Mouse (Mus musculus) urinary bladder, adult 18-20 months (tissue): ENCODE measurements at regions not wholly inside any gene's neighbourhood (a gene's known extent, or its start where the extent isn't known, plus 50 kb on each side); places are given as distances from the start of the nearest gene placed in this dataset.

Experiments
- DNase-seq, 2 experiments: peaks; one replicate each; pipeline ENCODE4 v3.0.0; 2022; ENCODE audit warnings: low spot score in 2 of 2, mixed read lengths in 2 of 2

- DNase-seq, result no peak
These were observed 337.2 kb upstream of the Noct start for GRCm38 (mm10) chr3:50887002-50887401.

- no peak for DNase-seq
These were observed 335.6 kb upstream of the Noct start for GRCm38 (mm10) chr3:50888571-50889210.

GRCm38 (mm10) chr3:50890537-50890936 lies 333.7 kb upstream of the Noct start:
- no peak for DNase-seq

- no peak for DNase-seq
These were observed 326.1 kb upstream of the Noct start for GRCm38 (mm10) chr3:50898179-50898578.

- DNase-seq, result no peak
These were observed 324.4 kb upstream of the Noct start for GRCm38 (mm10) chr3:50899830-50900350.

- DNase-seq, result no peak
These were observed 323.7 kb upstream of the Noct start for GRCm38 (mm10) chr3:50900566-50900965.

GRCm38 (mm10) chr3:50901321-50901720 lies 322.9 kb upstream of the Noct start:
- no peak for DNase-seq

GRCm38 (mm10) chr3:50902933-50903332 lies 321.3 kb upstream of the Noct start:
- no peak for DNase-seq

GRCm38 (mm10) chr3:50904716-50905116 lies 319.5 kb upstream of the Noct start:
- peak in 1 of 2 experiments; percentile 11 for DNase-seq

GRCm38 (mm10) chr3:50905274-50905992 lies 318.8 kb upstream of the Noct start:
- peak; percentile 11 to 26 for DNase-seq

- DNase-seq, result peak; percentile 84 to 94
These were observed 318.0 kb upstream of the Noct start for GRCm38 (mm10) chr3:50905993-50906831.

GRCm38 (mm10) chr3:50912980-50913518 lies 311.2 kb upstream of the Noct start:
- DNase-seq, result no peak

GRCm38 (mm10) chr3:50914866-50915365 lies 309.3 kb upstream of the Noct start:
- no peak for DNase-seq

GRCm38 (mm10) chr3:50916305-50916854 lies 307.9 kb upstream of the Noct start:
- DNase-seq, result no peak

- DNase-seq, result no peak
These were observed 301.9 kb upstream of the Noct start for GRCm38 (mm10) chr3:50922347-50922746.

- no peak for DNase-seq
These were observed 301.4 kb upstream of the Noct start for GRCm38 (mm10) chr3:50922832-50923231.

- DNase-seq, result no peak
These were observed 300.9 kb upstream of the Noct start for GRCm38 (mm10) chr3:50923327-50923726.

- DNase-seq, result no peak
These were observed 296.9 kb upstream of the Noct start for GRCm38 (mm10) chr3:50927318-50927717.

GRCm38 (mm10) chr3:50929013-50929412 lies 295.2 kb upstream of the Noct start:
- no peak for DNase-seq

- no peak for DNase-seq
These were observed 291.7 kb upstream of the Noct start for GRCm38 (mm10) chr3:50932397-50933089.

- DNase-seq, result no peak
These were observed 291.2 kb upstream of the Noct start for GRCm38 (mm10) chr3:50933090-50933443.
